Mouse (Mus musculus): ENCODE data around the gene Fgf8.

DNA sequence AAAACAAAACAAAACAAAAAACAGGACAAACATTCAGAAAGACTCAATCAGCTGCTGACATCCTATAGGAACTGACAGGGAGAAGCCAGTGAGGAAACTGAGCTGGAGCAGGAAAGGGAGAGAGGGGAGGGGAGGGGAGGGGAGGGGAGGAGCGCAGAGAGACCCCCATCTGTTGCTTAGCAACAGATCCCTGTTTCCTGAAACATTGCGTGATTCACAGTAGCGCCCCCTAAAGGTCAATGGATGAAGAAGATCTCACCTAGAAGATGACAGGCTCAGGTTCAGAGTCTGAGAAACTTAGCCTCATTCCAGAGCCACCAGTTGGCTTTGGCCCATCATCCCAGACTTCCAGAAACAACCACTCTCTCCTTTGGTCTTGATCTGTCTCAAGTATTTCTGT, 48.7 kb downstream of the Fgf8 start:
- no peak for TF ChIP-seq POLR2A (IDR thresholded peaks at IDR 0.05; ENCODE audit: low read depth, low read length)
- no peak for TF ChIP-seq CTCF (IDR thresholded peaks at IDR 0.05; ENCODE audit: borderline replicate concordance, insufficient read depth, low read length)
